Mouse (Mus musculus) limb, embryonic 11.5 days (tissue): ENCODE measurements around the gene Prpf8. TPM values are rescaled to one million over a fixed set of nuclear protein-coding genes. Genes with fewer than 3 reads are reported as not detected.
A peak's percentile ranks its signal among the peaks of the same experiment; 100 is the strongest.

Source experiments
- ATAC-seq: fragments of 200-750 bp; cut with Nextera tagmentation; 2 replicates; pipeline ENCODE4 v1.8.0; 2017; ENCODE audit warnings: low read depth; ENCODE audit not compliant: insufficient number of reproducible peaks, low FRiP score, low TSS enrichment
- DNase-seq: peaks from one replicate; pipeline ENCODE4 v3.0.0-alpha.2; 2015; ENCODE audit warnings: low spot score
- H3K27ac ChIP-seq: fragments of 300-500 bp; sonication (generic); replicated peaks from 2 replicates; pipeline ENCODE4 v1.5.1; 2014; ENCODE audit warnings: low read depth, mild to moderate bottlenecking, low read length
- H3K27me3 ChIP-seq: fragments of 300-500 bp; sonication (generic); 2 replicates; pipeline ENCODE4 v1.6.1; 2014; ENCODE audit warnings: mild to moderate bottlenecking, low read length, mixed read lengths; ENCODE audit not compliant: control insufficient read depth, insufficient read depth
- H3K36me3 ChIP-seq: fragments of 300-500 bp; sonication (generic); 2 replicates; pipeline ENCODE4 v1.6.1; 2014; ENCODE audit warnings: mild to moderate bottlenecking, low read length, moderate library complexity, mixed read lengths; ENCODE audit not compliant: control insufficient read depth, insufficient read depth
- H3K4me1 ChIP-seq: fragments of 300-500 bp; sonication (generic); 2 replicates; pipeline ENCODE4 v1.6.1; 2014; ENCODE audit warnings: low read length, mixed read lengths; ENCODE audit not compliant: control insufficient read depth, insufficient read depth
- H3K4me2 ChIP-seq: fragments of 300-500 bp; sonication (generic); 2 replicates; pipeline ENCODE4 v1.6.1; 2014; ENCODE audit warnings: low read depth, mild to moderate bottlenecking, moderate library complexity; ENCODE audit not compliant: severe bottlenecking
- H3K4me3 ChIP-seq: fragments of 300-500 bp; sonication (generic); 2 replicates; pipeline ENCODE4 v1.5.1; 2014; ENCODE audit warnings: low read depth, low read length
- H3K9ac ChIP-seq: fragments of 300-500 bp; sonication (generic); 2 replicates; pipeline ENCODE4 v1.6.1; 2014; ENCODE audit warnings: mild to moderate bottlenecking, low read length
- H3K9me3 ChIP-seq: fragments of 300-500 bp; sonication (generic); 2 replicates; pipeline ENCODE4 v1.6.1; 2016; ENCODE audit warnings: low read length; ENCODE audit not compliant: control insufficient read depth
- WGBS: fragments of 180-500 bp; shearing (Covaris S2); extraction: QIAGEN DNeasy Blood & Tissue Kit; methylation state at CpG from one replicate; pipeline ENCODE4 v1.1.7; 2014; 5-methylcytosine and 5-hydroxymethylcytosine counted together
- polyA plus RNA-seq: library from polyadenylated mRNA; unstranded; fragments of >200 nt; fragmentation: Nextera tagmentation; extraction: Ambion mirVana; gene quantifications from 2 replicates; pipeline ENCODE4 v1.2.1, GENCODE M21; 2014

The Prpf8 gene
- polyA plus RNA-seq, 1 experiment from 2014 or later: 111 TPM

GRCm38 (mm10) chr11:75487496-75487895 lies 880 bp downstream of the Prpf8 start:
- no peaks in the 10 kb centered on the region for H3K9me3 ChIP-seq
- peak overlapping the region; percentile 84 for H3K4me2 ChIP-seq
- H3K27ac ChIP-seq: no peak overlapping the region
- H3K4me3 ChIP-seq: peak overlapping the region; percentile 98
- WGBS: 34% methylated on average over 6 of the region's 6 CpGs
- ATAC-seq (no peak), DNase-seq (no peak)
- H3K27me3 ChIP-seq: no peaks in the 10 kb centered on the region
- H3K4me1 ChIP-seq: peaks cover 7% of the 10 kb centered on the region
- H3K9ac ChIP-seq: peak overlapping the region; percentile 96
- peaks cover 27% of the 10 kb centered on the region for H3K36me3 ChIP-seq

DNA sequence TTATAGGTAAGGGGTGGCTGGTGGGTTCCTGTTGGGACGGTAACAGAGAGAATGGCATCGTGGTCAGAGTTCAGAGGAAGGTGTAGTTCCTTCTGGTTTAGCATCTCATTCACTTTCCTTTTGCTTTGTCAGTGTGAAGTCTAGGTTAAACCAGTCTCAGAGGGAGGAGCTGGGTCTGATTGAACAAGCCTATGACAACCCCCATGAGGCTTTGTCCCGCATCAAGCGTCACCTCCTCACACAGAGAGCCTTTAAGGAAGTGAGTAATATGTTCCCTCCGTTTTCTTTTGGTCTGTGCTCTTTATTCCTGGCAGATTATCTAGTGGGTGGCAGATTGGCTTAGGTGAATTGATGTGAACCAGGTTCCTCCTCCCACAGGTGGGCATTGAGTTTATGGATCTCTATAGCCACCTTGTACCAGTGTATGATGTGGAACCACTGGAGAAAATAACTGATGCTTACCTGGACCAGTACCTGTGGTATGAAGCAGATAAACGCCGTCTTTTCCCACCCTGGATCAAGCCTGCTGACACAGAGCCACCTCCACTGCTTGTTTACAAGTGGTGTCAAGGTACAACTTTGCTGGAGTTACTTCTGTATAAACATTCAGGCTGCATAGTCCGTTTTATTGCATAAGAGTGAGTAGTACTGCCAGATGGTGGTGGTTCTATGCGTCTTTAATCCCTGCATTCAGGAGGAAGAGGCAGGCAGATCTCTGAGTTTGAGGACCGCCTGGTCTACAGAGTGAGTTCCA lies 7.9 kb downstream of the Prpf8 start:
- H3K4me1 ChIP-seq: no peaks in the 10 kb centered on the region
- peaks cover 75% of the 10 kb centered on the region for H3K36me3 ChIP-seq
- no peak overlapping the region for H3K27ac ChIP-seq
- H3K4me2 ChIP-seq: no peak overlapping the region
- no peak for ATAC-seq
- H3K27me3 ChIP-seq: no peaks in the 10 kb centered on the region
- no peak for DNase-seq
- 91% methylated on average over 10 of the region's 10 CpGs for WGBS
- no peaks in the 10 kb centered on the region for H3K9me3 ChIP-seq
- H3K4me3 ChIP-seq: no peak overlapping the region
- no peak overlapping the region for H3K9ac ChIP-seq

- H3K9ac ChIP-seq: no peak overlapping the region
- no peaks in the 10 kb centered on the region for H3K27me3 ChIP-seq
- no peaks in the 10 kb centered on the region for H3K9me3 ChIP-seq
- no peaks in the 10 kb centered on the region for H3K4me1 ChIP-seq
- peaks cover 72% of the 10 kb centered on the region for H3K36me3 ChIP-seq
- H3K27ac ChIP-seq: no peak overlapping the region
- no peak overlapping the region for H3K4me3 ChIP-seq
- ATAC-seq (no peak), DNase-seq (no peak)
- 89% methylated on average over 1 of the region's 1 CpGs for WGBS
- H3K4me2 ChIP-seq: no peak overlapping the region
Measured at GRCm38 (mm10) chr11:75498126-75498525, 11.5 kb downstream of the Prpf8 start.

DNA sequence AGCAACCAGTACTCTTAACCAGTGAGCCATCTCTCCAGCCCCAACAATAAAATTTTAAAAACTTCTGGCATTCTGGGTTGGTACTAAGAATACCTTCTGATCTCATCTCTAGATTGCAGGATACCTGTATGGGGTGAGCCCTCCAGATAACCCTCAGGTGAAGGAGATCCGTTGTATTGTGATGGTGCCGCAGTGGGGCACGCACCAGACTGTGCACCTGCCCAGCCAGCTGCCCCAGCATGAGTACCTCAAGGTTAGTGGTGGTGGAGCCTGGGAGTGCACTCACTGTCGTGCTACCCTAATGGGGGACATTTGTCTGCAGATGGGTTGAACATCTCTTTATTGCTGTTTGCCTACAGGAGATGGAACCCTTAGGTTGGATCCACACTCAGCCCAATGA lies 21.5 kb downstream of the Prpf8 start:
- Histone ChIP-seq H3K27ac (no peak overlapping the region), H3K4me2 (no peak overlapping the region), H3K4me3 (no peak overlapping the region), H3K9me3 (no peaks in the 10 kb centered on the region), H3K36me3 (peaks cover 37% of the 10 kb centered on the region), H3K9ac (no peak overlapping the region), H3K4me1 (peaks cover 14% of the 10 kb centered on the region), H3K27me3 (no peaks in the 10 kb centered on the region)
- DNase-seq (no peak), ATAC-seq (no peak)
- WGBS: 95% methylated on average over 4 of the region's 4 CpGs

- H3K36me3 ChIP-seq: peaks cover 32% of the 10 kb centered on the region
- no peak overlapping the region for H3K4me3 ChIP-seq
- DNase-seq (peak; percentile 30), ATAC-seq (no peak)
- no peak overlapping the region for H3K27ac ChIP-seq
- no peaks in the 10 kb centered on the region for H3K9me3 ChIP-seq
- no peaks in the 10 kb centered on the region for H3K27me3 ChIP-seq
- H3K4me2 ChIP-seq: no peak overlapping the region
- 53% methylated on average over 8 of the region's 8 CpGs for WGBS
- H3K4me1 ChIP-seq: peaks cover 14% of the 10 kb centered on the region
- H3K9ac ChIP-seq: no peak overlapping the region
Measured at GRCm38 (mm10) chr11:75508904-75509303, 22.3 kb downstream of the Prpf8 start.

GRCm38 (mm10) chr11:75509741-75510626 lies 23.4 kb downstream of the Prpf8 start, which contains the start of gene Rilp:
Rilp (plus strand) TSS chr11:75510094.
- peak within 1 kb of the TSS; percentile 87 for H3K4me2 ChIP-seq
- no peaks in the 10 kb centered on the region for H3K27me3 ChIP-seq
- H3K36me3 ChIP-seq: peaks cover 23% of the 10 kb centered on the region
- ATAC-seq: peak; percentile 73
- no peaks in the 10 kb centered on the region for H3K9me3 ChIP-seq
- H3K9ac ChIP-seq: peak within 1 kb of the TSS; percentile 39
- H3K27ac ChIP-seq: 0 out of 2 replicates have a peak within 1 kb of the TSS, but pooled peaks have one; percentile 8
- H3K4me3 ChIP-seq: peak within 1 kb of the TSS; percentile 39
- peaks cover 14% of the 10 kb centered on the region for H3K4me1 ChIP-seq
- WGBS: 2% methylated on average over 43 of the region's 43 CpGs
- peak; percentile 80 for DNase-seq

- H3K36me3 ChIP-seq: peaks cover 21% of the 10 kb centered on the region
- DNase-seq (peak; percentile 96), ATAC-seq (peak; percentile 85)
- peak overlapping the region; percentile 39 for H3K4me3 ChIP-seq
- peak overlapping the region; percentile 39 for H3K9ac ChIP-seq
- no peaks in the 10 kb centered on the region for H3K9me3 ChIP-seq
- peaks cover 14% of the 10 kb centered on the region for H3K4me1 ChIP-seq
- H3K4me2 ChIP-seq: peak overlapping the region; percentile 87
- WGBS: under 1% methylated on average over 24 of the region's 24 CpGs
- no peak overlapping the region for H3K27ac ChIP-seq
- no peaks in the 10 kb centered on the region for H3K27me3 ChIP-seq
Measured at GRCm38 (mm10) chr11:75510627-75510993, 24.0 kb downstream of the Prpf8 start.

- H3K27me3 ChIP-seq: no peaks in the 10 kb centered on the region
- H3K9ac ChIP-seq: no peak overlapping the region
- DNase-seq (no peak), ATAC-seq (no peak)
- H3K9me3 ChIP-seq: no peaks in the 10 kb centered on the region
- peaks cover 14% of the 10 kb centered on the region for H3K4me1 ChIP-seq
- no peak overlapping the region for H3K4me2 ChIP-seq
- no peak overlapping the region for H3K4me3 ChIP-seq
- no peak overlapping the region for H3K27ac ChIP-seq
- WGBS: 87% methylated on average over 6 of the region's 6 CpGs
- peaks cover 18% of the 10 kb centered on the region for H3K36me3 ChIP-seq
Measured at GRCm38 (mm10) chr11:75511213-75511612, 24.6 kb downstream of the Prpf8 start.
